Mouse (Mus musculus): ENCODE results near the gene Aox3.

Gene Aox3

GRCm38 (mm10) chr1:58112880-58113279 is at the start of gene Aox3:
TSS of gene Aox3 (plus strand) at chr1:58113130.
- DNase-seq (ENCODE audit: extremely low spot score, low spot score): peak; percentile 73

GRCm38 (mm10) chr1:58065151-58065550 is 47.8 kb upstream of the Aox3 start:
- DNase-seq (ENCODE audit: extremely low spot score, low spot score): no peak

GRCm38 (mm10) chr1:58065606-58066005 is 47.3 kb upstream of the Aox3 start:
- no peak for DNase-seq (ENCODE audit: extremely low spot score, low spot score)

- no peak for DNase-seq (ENCODE audit: extremely low spot score, low spot score)
These were observed 43.7 kb upstream of the Aox3 start for GRCm38 (mm10) chr1:58069181-58069580.

GRCm38 (mm10) chr1:58070091-58070490 is 42.8 kb upstream of the Aox3 start:
- no peak for DNase-seq (ENCODE audit: extremely low spot score, low spot score)

- no peak for DNase-seq (ENCODE audit: extremely low spot score, low spot score)
These were observed 41.9 kb upstream of the Aox3 start for GRCm38 (mm10) chr1:58071006-58071405.

GRCm38 (mm10) chr1:58071509-58071908 is 41.4 kb upstream of the Aox3 start:
- no peak for DNase-seq (ENCODE audit: extremely low spot score, low spot score)

GRCm38 (mm10) chr1:58072416-58072815 is 40.5 kb upstream of the Aox3 start:
- no peak for DNase-seq (ENCODE audit: extremely low spot score, low spot score)

- DNase-seq (ENCODE audit: extremely low spot score, low spot score): no peak
These were observed 39.8 kb upstream of the Aox3 start for GRCm38 (mm10) chr1:58072991-58073730.

- no peak for DNase-seq (ENCODE audit: extremely low spot score, low spot score)
These were observed 38.7 kb upstream of the Aox3 start for GRCm38 (mm10) chr1:58074266-58074665.

- DNase-seq (ENCODE audit: extremely low spot score, low spot score): no peak
These were observed 35.0 kb upstream of the Aox3 start for GRCm38 (mm10) chr1:58077882-58078281.

GRCm38 (mm10) chr1:58078390-58078789 is 34.5 kb upstream of the Aox3 start:
- no peak for DNase-seq (ENCODE audit: extremely low spot score, low spot score)

- DNase-seq (ENCODE audit: extremely low spot score, low spot score): no peak
These were observed 33.2 kb upstream of the Aox3 start for GRCm38 (mm10) chr1:58079689-58080088.

GRCm38 (mm10) chr1:58080446-58080845 is 32.5 kb upstream of the Aox3 start:
- no peak for DNase-seq (ENCODE audit: extremely low spot score, low spot score)

GRCm38 (mm10) chr1:58081356-58081755 is 31.6 kb upstream of the Aox3 start:
- no peak for DNase-seq (ENCODE audit: extremely low spot score, low spot score)

- DNase-seq (ENCODE audit: extremely low spot score, low spot score): no peak
These were observed 23.6 kb upstream of the Aox3 start for GRCm38 (mm10) chr1:58089316-58089715.

GRCm38 (mm10) chr1:58090191-58090590 is 22.7 kb upstream of the Aox3 start:
- no peak for DNase-seq (ENCODE audit: extremely low spot score, low spot score)

GRCm38 (mm10) chr1:58091213-58091612 is 21.7 kb upstream of the Aox3 start:
- DNase-seq (ENCODE audit: extremely low spot score, low spot score): no peak

GRCm38 (mm10) chr1:58091992-58092560 is 20.9 kb upstream of the Aox3 start:
- DNase-seq (ENCODE audit: extremely low spot score, low spot score): no peak

- DNase-seq (ENCODE audit: extremely low spot score, low spot score): no peak
These were observed 15.6 kb upstream of the Aox3 start for GRCm38 (mm10) chr1:58097338-58097737.

GRCm38 (mm10) chr1:58099119-58099518 is 13.8 kb upstream of the Aox3 start:
- DNase-seq (ENCODE audit: extremely low spot score, low spot score): no peak

GRCm38 (mm10) chr1:58101531-58102146 is 11.3 kb upstream of the Aox3 start:
- no peak for DNase-seq (ENCODE audit: extremely low spot score, low spot score)

GRCm38 (mm10) chr1:58102494-58102893 is 10.4 kb upstream of the Aox3 start:
- DNase-seq (ENCODE audit: extremely low spot score, low spot score): no peak

Measured in neural tube, embryonic 10.5 days (tissue).